ENCODE assay signal across 8 mouse cellular contexts in the genomic region with DNA sequence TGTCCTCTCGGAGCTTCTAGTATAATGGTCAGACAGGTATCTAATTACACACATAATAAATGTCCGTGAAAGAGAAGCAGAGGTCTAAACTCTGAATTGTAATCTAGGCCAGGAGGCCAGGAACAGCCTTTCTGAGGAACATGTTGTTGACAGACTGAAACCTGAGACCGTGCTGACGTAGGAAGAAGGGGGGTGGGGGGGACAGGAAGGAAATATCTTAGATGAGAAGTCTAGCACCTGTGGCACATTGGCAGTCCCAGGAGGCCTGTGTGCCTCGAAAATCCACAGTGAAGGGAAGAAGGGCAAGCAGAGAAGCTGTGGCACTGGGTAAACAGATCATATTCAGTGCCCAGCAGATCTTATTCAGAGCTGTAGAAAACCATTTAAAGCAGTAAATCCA. TPM values are rescaled to one million over a fixed set of nuclear protein-coding genes. Genes with fewer than 3 reads are reported as not detected.
DNase-seq lines count a peak whose midpoint lies in the region; ATAC-seq and TF ChIP-seq lines count a peak whose summit lies in the region.

No protein-coding gene starts in this region.

- H3K4me2 ChIP-seq in limb, embryonic 13.5 days (replicated peaks), result no peak overlapping the region
- no peak overlapping the region for H3K4me2 ChIP-seq in midbrain, postnatal 0 days (ENCODE audit: low read depth, low read length, poor library complexity, severe bottlenecking)

- peaks cover 6% of the 10 kb centered on the region for H3K4me1 ChIP-seq in limb, embryonic 13.5 days
- no peaks in the 10 kb centered on the region for H3K4me1 ChIP-seq in midbrain, postnatal 0 days (ENCODE audit: insufficient read depth, low read length)

- H3K4me3 ChIP-seq in limb, embryonic 13.5 days, result no peak overlapping the region
- H3K4me3 ChIP-seq in midbrain, postnatal 0 days (ENCODE audit: low read depth, low read length), result no peak overlapping the region

- DNase-seq in spleen, adult 18-20 months, result peak; percentile 37 to 57
- no peak for DNase-seq in spleen, adult 12 weeks (ENCODE audit: low spot score)
- peak; percentile 8 for DNase-seq in embryo, embryonic 9.5 days (ENCODE audit: extremely low spot score)
- DNase-seq in thymus, postnatal 25 days, result peak; percentile 67
- no peak for DNase-seq in urinary bladder, postnatal 14 days (ENCODE audit: low spot score)
- no peak for DNase-seq in midbrain, postnatal 0 days (ENCODE audit: low spot score)
- no peak for DNase-seq in adrenal gland, adult 18-20 months (ENCODE audit: low spot score in 2 of 2)

- H3K27ac ChIP-seq in limb, embryonic 13.5 days, result peak overlapping the region; percentile 63; the same call in 1 of the 2 replicates
- no peak overlapping the region for H3K27ac ChIP-seq in midbrain, postnatal 0 days (ENCODE audit: low read depth, low read length)

- H3K9me3 ChIP-seq in limb, embryonic 13.5 days, result no peaks in the 10 kb centered on the region
- no peaks in the 10 kb centered on the region for H3K9me3 ChIP-seq in midbrain, postnatal 0 days (ENCODE audit: low read length)

- H3K9ac ChIP-seq in limb, embryonic 13.5 days, result no peak overlapping the region
- H3K9ac ChIP-seq in midbrain, postnatal 0 days (replicated peaks; ENCODE audit: low read length, poor library complexity, severe bottlenecking), result no peak overlapping the region

- H3K36me3 ChIP-seq in limb, embryonic 13.5 days, result no peaks in the 10 kb centered on the region
- H3K36me3 ChIP-seq in midbrain, postnatal 0 days (ENCODE audit: insufficient read depth, low read length), result no peaks in the 10 kb centered on the region

- WGBS in limb, embryonic 13.5 days, result 13% methylated on average over 5 of the region's 5 CpGs
- WGBS in midbrain, postnatal 0 days, result 82% methylated on average over 5 of the region's 5 CpGs

- H3K27me3 ChIP-seq in limb, embryonic 13.5 days, result no peaks in the 10 kb centered on the region
- no peaks in the 10 kb centered on the region for H3K27me3 ChIP-seq in midbrain, postnatal 0 days (ENCODE audit: insufficient read depth, low read length)

- peak; percentile 24; the same call in 1 of the 2 replicates for ATAC-seq in limb, embryonic 13.5 days (ENCODE audit: low FRiP score, low read depth)
- no peak for ATAC-seq in midbrain, postnatal 0 days (ENCODE audit: low FRiP score)

- TF ChIP-seq CTCF in midbrain, postnatal 0 days (IDR thresholded peaks at IDR 0.05), result no peak

RNA-seq across cellular contexts. Expression of a gene that starts 9.0 kb away (rescaled TPM):
- polyA plus RNA-seq in limb, embryonic 13.5 days (2015; fragmentation: Nextera tagmentation; extraction: Ambion mirVana), result 21.4 and 22.5 TPM in 2 replicates
- 52.8 and 66.2 TPM in 2 replicates for total RNA-seq in midbrain, postnatal 0 days (2014; rRNA removed)
- polyA plus RNA-seq in midbrain, postnatal 0 days (2015; fragmentation: Nextera tagmentation; extraction: Ambion mirVana), result 17.7 and 23.8 TPM in 2 replicates
- 10 to 100 TPM; 28.9 to 32.8 TPM for total RNA-seq in adrenal gland, adult 18-20 months (2021)

RNA-seq across cellular contexts. Expression of a gene that starts 27.1 kb away (rescaled TPM):
- 229 and 236 TPM in 2 replicates for polyA plus RNA-seq in limb, embryonic 13.5 days (2015; fragmentation: Nextera tagmentation; extraction: Ambion mirVana)
- 188 and 195 TPM in 2 replicates for total RNA-seq in midbrain, postnatal 0 days (2014; rRNA removed)
- 399 and 409 TPM in 2 replicates for polyA plus RNA-seq in midbrain, postnatal 0 days (2015; fragmentation: Nextera tagmentation; extraction: Ambion mirVana)
- 100 to 1,000 TPM; 245 to 250 TPM for total RNA-seq in adrenal gland, adult 18-20 months (2021)

Comparison
In these comparisons a context has a peak if more than half of its experiments do, and no peak if none do; other contexts are left out.
1. DNase-seq: peak in spleen, adult 18-20 months (2 of 2), embryo, embryonic 9.5 days (single experiment) and thymus, postnatal 25 days (single experiment); none in spleen, adult 12 weeks (single experiment), urinary bladder, postnatal 14 days (single experiment), midbrain, postnatal 0 days (single experiment) and adrenal gland, adult 18-20 months (0 of 2).